Mouse (Mus musculus) inflammation-experienced regulatory T-cells, adult 6 months (primary cell): Measurements from ENCODE around the gene Coq7. TPM values are rescaled to one million over a fixed set of nuclear protein-coding genes. Genes with fewer than 3 reads are reported as not detected.

Experiments used
- ATAC-seq: one replicate; pipeline ENCODE4 v1.8.0; 2017
- polyA plus RNA-seq, 3 experiments: library from polyadenylated mRNA; unstranded; fragments of 100-300 nt; shearing (Covaris generic); gene quantifications; one replicate each; pipeline ENCODE4 v1.2.1; 2017

Coq7 gene
- 10 to 100 TPM in 2 of 3 experiments, 1 to 10 TPM in 1; 9.3 to 17.3 (median 11.1) TPM for polyA plus RNA-seq

GRCm38 (mm10) chr7:118533178-118533578 lies at the start of gene Coq7:
Gene Coq7, minus strand, starts transcription at chr7:118533356.
- ATAC-seq = peak; percentile 92

- ATAC-seq = no peak
These were observed 46.8 kb upstream of the Coq7 start for GRCm38 (mm10) chr7:118579938-118580337.

GRCm38 (mm10) chr7:118578269-118578668 lies 45.1 kb upstream of the Coq7 start:
- ATAC-seq = no peak

GRCm38 (mm10) chr7:118572039-118572438 lies 38.9 kb upstream of the Coq7 start:
- no peak for ATAC-seq

GRCm38 (mm10) chr7:118571350-118571749 lies 38.2 kb upstream of the Coq7 start:
- ATAC-seq = no peak

GRCm38 (mm10) chr7:118569121-118569543 lies 36.0 kb upstream of the Coq7 start:
- ATAC-seq = no peak

DNA sequence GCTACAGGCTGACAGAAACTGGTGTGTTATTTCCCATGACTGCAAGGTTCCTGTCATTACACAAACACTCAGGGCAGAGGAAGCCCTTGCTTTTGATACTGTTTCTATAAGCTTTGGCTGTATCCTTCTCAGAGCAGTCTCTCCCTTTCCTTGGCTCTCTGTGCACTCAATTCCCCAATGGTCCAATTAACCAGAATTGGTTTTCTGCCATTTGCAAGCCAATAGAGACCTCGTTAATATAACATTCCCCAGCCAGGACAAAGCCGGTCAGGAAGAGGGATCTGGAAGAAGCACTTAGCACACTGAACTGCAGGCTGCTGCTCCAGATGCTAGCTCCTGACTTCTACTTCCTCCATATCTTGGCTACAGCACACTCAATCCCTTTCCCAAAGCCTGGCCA lies 21.1 kb upstream of the Coq7 start:
- no peak for ATAC-seq

GRCm38 (mm10) chr7:118553881-118554280 lies 20.7 kb upstream of the Coq7 start:
- ATAC-seq = no peak

- no peak for ATAC-seq
These were observed 14.3 kb upstream of the Coq7 start for GRCm38 (mm10) chr7:118547451-118547850.

GRCm38 (mm10) chr7:118544128-118544527 lies 11.0 kb upstream of the Coq7 start:
- ATAC-seq = no peak

DNA sequence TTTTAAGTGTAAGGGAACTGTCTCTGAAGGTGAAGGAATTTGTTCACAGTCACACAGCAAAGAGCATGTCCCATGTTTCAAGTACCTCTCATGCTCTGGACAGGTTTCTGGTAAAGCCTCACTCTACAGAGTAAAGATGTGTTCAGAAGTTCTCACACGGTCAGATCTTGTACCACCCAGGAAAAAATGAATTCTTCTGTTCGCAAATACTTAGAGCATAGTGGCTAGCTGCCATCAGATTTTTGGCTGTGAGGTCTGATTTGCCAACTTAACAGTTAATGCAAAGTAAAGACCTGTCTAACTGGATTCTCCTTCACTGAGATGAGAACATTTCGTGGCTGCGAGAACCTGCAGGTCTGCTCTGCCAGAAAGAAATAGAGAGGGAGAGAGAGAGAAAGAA lies 1.9 kb upstream of the Coq7 start:
- no peak for ATAC-seq

DNA sequence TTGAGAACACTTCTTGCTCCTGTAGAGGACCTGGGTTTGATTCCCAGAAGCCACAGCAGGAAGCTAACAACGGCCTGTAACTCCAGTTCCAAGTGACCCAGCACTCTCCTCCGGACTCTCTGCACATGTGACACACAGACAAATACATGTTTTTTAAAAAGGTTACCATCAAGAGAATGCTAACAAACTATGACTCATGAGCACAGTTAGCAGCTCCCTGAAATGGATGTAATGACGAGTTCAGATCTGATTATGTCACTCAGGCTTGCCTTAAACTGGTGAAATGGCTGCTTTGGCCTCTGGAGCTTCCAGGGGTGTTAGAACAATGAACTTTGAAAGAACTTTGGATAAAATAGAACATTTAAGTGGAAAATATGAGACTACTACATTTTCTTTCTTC lies 1.2 kb upstream of the Coq7 start:
- no peak for ATAC-seq

DNA sequence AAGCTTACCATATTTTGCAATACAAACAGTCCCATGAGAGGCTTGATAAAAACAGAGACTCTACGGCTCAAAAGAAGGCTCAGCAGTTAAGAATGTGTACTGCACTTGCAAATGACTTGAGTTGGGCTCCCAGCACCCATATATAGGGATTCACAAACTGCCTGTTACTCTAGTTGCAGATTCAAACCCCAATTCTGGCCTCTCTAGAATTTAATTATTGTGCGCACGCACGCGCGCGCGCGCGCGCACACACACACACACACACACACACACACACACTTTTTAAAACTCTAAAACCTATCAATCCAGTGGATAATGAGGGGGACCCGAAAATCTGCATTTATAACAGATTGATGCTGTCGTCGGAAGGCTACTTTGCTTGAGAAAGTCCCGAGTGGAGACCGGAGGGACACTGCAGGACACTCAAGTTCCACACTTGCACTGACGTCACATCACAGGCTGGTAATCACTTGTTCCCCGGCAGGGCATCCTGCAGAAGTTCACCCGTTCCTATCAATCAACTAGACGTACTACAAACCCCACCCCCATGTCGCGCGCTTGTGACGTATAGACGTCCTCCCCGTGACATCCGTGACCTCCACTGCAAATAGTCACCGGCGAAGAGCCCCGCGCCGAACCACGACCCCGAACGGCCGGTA lies 508 bp downstream of the Coq7 start:
- peak; percentile 90 for ATAC-seq

DNA sequence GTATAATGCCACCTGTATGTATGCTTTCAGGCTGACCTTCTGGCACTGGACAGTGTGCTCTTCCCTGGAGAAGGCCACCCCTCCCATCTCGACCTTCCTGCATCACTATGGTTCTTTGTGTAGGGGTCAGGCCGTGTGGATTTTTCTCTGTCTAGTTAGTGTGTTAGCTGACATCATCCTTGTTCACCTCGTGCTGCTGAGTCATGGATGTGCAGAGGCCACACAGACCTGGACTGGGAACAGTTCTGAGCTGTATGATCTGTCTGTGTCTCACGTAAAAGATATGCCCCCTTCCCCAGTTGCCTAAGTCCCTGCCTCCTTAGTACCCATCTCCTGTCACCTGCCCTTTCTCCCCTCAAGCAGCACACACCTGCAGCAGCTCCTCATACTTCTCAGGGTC lies 6.2 kb downstream of the Coq7 start:
- no peak for ATAC-seq

GRCm38 (mm10) chr7:118522077-118522476 lies 11.1 kb downstream of the Coq7 start:
- no peak for ATAC-seq

DNA sequence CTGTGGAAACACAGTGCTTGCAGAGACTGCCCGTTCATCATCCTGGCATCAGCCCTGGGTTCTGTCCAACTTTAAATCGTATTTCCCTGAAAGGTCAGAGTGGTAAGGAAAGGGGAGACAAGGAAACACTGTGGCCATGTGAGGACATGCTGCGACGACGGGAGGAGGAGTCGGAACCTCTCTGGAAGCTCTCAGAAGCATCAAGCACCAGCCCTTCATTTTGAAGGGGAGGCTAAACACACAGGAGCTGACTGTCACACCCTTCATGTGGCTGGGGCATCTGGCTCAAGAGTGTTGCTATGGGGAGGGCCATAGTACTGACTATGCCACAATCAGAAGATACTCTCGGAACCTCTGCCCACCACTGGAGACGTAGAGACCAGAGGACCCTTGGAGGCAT lies 13.5 kb downstream of the Coq7 start:
- no peak for ATAC-seq

GRCm38 (mm10) chr7:118518687-118519086 lies 14.5 kb downstream of the Coq7 start:
- ATAC-seq = peak; percentile 80

GRCm38 (mm10) chr7:118517819-118518218 lies 15.3 kb downstream of the Coq7 start:
- ATAC-seq = no peak

DNA sequence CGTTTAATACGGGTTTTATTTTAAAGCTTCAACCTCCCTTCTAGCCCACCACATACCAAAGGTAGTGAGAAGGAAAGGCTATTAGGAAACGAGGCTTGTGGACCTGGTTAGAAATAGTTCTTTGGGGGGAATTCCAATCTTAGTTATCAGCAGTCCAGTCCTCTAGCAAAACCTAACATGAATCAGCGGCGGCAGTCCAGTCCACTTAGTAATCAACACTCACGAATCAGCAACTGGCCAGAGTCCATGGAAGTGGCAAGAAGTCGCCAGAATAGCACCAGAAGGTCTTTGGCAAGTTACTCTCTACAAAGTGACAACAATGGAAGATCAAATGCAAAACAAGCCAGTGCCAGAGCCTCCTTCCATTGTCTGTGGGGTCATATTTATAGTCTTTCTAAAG lies 24.6 kb downstream of the Coq7 start:
- no peak for ATAC-seq

DNA sequence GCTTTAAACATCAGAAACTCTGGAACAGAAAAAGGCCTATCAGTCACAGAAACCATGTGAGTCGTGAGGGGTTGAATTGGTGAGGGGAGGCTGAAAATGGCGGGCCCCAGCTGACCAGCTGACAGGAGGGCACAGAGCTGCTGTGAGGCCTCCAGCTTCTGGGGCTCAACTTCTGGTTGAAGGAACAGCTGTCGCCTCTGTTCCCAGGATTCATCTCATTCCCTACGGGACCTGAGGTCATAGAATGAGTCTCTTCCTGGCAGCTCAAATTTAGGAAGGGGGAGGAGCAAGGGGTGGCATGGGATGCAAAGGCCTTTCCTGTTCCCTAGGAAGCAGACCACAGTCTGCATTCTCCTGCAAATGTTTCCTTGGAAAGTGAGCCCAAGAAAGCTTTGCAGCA lies 29.3 kb downstream of the Coq7 start:
- no peak for ATAC-seq

DNA sequence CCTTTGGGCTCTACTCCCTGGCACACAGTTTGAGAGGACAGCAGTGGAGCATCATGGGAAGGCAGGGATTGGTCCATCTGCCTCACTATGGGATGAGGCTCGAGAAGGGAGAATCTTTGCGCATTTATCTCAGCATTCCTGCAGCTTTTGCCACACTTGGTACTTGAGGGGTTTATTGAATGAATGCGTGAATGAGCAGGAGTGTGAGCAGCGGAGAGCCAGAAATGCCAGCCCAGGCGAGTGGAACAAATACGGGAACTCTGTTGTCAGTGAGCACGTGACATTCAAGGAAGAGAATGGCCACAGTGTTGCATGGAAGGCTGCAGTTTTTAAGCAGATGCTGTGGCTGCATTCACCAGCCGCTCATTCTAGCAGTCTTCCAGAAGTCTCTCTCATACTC lies 30.8 kb downstream of the Coq7 start:
- ATAC-seq = no peak

GRCm38 (mm10) chr7:118499784-118500435 lies 33.2 kb downstream of the Coq7 start:
- ATAC-seq = no peak

GRCm38 (mm10) chr7:118498984-118499783 lies 34.0 kb downstream of the Coq7 start:
- no peak for ATAC-seq
